Mouse (Mus musculus): ENCODE measurements around the gene Pik3r4. TPM values are rescaled to one million over a fixed set of nuclear protein-coding genes. Genes with fewer than 3 reads are reported as not detected.

Pik3r4 gene
- total RNA-seq, 2 experiments from 2014 or later, result 43.1 to 46.8 TPM

DNA sequence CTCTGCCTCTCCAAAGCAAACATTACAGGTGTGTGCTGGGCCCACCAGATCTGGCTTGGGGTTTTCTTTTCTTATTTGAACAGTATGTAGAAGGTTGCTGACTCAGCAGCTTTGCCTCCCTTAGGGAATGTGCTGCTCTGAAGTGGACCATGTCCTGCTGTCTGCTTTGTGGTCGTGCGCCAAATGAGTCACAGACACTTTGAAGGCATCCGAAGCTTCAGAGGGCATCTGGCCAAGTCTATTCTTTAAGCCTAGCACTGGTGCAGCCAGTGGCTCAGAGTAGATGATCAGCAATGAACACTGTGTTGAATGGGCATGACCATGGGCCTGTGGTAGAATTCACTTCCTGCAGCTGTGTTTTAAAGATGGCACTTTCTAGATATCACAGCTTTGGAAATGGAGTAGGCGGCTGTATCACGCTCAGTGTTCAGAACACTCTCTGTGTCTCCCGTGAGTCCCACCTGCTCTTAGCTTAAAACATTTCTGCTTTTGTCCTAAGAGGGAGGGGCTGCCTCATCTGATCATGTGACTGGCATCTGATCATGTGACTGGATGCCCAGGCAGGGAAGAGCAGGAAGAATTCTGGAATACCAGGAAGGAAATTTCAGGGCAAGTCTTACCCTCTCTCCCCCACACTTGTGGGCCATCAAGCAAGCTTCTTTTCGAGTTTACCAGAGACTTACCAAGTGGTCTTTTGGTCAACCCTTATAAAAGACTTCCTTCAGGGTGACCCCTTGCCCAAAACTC is 54.2 kb downstream of the Pik3r4 start:
- DNase-seq (ENCODE audit: low spot score in 2 of 2), result peak in 1 of 2 experiments; percentile 30

DNA sequence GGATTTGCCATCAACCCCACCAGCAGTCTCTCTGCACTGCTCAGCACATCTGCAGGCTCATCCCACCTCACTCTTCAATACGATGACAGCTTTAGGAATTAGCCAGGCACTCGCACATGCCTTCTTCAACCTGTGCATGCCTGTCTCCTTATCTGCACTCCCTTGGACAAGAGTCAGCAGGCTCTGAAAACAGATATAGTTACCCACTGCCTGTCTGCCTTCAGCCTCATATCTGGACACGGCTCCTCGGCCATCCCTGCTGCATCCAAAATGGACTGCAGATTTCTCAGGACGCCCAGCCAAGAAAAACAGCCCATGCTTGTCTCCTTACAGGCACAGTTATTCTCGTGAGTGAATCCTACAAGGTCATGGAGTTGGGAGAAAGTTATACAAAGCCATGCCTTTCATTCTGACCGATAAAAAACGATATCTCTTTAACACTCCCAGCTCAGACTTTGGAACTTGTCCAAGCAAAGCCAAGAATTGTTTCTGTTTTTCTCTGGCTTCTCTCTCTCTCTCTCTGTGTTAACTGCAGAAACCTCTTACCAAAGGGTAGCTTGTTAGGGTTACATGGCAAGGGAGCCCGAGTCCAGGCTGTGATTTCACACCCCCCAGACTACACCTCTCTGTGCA is 55.1 kb downstream of the Pik3r4 start:
- no peak for DNase-seq (ENCODE audit: low spot score in 2 of 2)

DNA sequence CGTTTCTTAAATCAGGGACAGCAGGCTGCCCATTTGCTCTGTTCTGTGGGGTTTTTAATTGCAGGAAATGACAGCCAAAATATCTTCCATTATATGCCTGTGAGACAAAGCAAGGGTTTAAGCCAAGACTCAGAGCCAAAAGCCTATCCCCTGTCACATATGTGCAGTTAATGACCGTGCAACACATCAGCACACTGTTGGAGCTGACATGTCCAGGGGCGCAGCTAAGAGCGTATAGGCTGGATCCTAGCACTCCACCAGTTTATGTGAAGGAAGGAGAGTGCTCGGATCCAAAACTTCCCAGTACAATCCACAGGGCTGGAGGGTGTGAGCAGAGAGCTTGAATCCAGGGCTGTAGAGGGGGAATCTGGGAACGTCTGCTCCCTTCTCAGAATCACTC is 57.9 kb downstream of the Pik3r4 start:
- no peak for DNase-seq (ENCODE audit: low spot score in 2 of 2)

DNA sequence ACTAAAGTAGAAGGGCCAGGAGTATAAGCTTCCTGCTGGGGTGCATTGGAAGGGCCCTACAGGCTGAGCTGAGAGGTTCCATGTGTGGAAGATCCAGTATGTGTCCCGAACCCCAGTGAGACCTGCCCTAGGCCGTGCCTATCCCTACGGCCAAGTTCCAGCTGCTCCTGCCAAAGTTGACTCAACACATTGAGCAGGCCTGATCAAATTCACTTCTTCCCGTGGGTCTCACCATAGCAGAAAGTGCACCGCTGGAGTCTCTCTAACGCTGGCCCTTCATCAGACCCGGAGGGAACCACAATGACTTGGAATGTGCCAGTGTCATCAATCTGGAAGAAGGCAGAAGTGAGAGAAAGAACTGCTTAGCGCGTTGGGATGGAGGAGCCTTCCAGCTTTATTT is 59.2 kb downstream of the Pik3r4 start:
- no peak for DNase-seq (ENCODE audit: low spot score in 2 of 2)

DNA sequence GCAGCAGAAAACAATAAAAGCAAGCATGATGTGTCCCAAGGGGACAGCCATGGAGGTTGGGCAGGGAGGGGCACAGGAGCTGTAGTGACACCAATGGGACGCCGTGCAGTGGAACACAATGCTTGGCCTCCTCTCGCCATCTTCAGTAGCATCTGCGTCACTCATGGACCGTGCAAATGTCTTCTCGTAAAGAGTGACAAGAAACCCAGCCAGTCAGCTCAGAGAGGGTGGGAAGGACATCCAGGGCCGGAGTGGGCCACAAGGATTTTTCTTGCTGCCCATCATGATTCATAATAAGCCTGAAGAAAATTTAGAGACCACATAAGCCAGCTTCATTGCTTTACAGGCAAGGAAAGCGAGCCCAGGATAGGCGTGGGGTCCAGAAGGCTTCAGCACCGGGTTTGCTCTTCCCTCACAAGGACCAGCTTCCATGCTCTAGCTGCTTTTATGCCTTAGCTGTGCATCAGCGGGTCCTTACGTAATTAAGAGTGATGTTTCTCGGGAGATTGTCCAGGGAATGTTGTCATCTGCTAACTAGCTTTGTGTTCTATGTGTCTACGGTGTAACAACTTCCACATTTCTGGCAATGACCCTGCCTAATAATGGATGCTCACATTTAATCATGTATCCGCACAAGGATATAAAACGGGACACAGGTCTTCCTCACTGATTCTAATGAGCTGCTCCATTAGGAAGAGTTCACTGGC is 61.6 kb downstream of the Pik3r4 start:
- DNase-seq (ENCODE audit: low spot score in 2 of 2), result no peak

DNA sequence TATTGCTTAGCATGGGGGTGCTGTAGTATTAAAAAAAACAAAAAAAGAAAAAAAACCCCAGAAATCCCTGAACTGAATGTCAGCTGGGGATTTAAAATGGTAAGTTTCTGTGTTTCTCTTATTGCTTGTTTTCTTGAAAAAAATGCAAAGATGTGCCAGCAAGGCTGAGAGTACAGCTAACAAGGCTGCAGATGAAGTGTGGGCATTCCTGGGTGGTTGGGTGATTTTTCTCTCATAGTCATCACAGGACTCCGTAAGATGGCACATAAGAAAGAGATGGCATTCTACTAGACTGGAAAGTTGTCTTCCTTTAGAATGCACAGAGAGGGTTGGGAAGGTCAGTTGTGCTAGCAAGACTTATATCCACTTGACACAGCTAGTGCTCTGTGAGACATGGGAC is 62.2 kb downstream of the Pik3r4 start:
- DNase-seq (ENCODE audit: low spot score in 2 of 2), result no peak

DNA sequence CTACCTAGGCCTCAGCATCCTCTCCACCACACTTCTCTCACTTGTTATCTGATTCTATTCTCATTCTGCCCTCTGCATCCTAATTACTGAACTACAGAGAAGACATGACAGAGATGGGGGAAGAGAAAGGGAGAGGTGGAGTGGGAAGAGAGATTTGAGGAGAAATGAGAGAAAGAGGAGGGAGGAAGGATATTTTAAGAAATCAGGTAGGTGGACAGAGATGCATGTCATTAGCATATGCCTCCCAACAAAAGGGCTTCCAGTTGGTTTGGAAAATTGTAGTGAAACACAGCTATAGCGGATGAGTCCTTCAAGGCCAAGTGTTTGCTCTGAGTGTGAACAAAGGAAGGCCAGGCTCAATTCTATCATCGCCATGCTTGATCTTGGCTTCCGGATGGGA is 69.3 kb downstream of the Pik3r4 start:
- no peak for DNase-seq (ENCODE audit: low spot score in 2 of 2)

DNA sequence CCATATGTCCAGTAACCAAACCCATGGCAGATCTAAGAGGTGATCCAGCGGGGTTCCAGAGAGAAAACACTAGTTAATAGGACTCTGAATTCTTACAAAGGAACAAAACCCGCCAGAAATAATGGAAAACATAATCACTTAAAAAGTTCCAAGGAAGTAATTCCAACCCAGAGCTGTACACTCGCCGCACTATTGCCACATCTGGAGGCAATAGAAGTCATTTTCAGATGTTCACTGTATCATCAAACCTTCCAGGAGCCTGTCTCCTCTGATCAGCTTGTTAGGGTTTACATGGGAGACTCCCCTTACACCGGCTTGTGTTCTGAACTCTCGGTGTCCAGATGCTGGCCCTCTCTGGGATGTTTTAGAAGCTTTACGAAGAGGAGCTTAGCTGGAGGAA is 76.6 kb downstream of the Pik3r4 start:
- no peak for DNase-seq (ENCODE audit: low spot score in 2 of 2)

DNA sequence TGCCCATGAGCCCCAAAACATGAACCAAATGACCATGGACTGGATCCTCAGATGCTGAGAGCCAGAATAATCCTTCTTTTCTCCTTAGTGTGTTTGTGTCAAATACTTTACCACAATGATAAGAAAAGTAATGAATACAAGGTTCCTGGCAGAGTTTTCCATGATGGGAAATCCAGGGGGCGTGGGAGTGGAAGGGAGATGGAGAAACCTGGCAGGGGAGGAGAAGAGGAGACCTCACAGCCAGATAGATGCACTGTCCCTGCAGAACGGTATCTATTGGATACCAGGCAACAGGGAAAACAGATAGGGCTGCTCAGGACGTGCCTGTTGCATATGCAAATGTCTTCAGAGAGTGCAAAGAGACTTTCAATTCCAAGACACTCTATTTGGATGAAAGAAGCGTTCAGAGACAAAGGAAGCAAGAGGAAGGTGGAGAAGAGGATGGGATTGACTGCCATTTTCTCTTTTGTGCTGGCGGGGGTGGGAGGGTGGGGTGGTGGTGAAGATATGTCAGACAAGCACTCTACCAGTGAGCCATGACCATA is 77.1 kb downstream of the Pik3r4 start:
- no peak for DNase-seq (ENCODE audit: low spot score in 2 of 2)

DNA sequence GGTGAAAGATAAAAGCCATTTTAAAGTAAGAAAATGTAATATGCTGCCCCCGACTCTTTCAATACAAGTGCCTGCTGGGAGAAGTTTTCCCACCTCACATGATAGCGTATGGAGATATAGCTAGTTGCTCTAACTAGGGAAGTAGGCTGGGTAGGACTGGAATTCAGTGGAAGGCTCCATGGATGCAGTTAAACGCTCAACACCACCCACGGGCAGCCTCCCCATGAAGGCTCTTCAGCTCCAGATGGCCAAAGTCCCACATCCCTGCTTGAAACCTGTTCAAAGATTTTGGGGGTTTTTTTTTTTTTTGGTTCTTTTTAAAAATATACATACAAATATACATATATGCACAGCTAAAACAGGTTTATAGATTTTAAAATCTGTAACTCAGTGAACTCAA is 77.7 kb downstream of the Pik3r4 start:
- peak; percentile 35 to 64 for DNase-seq (ENCODE audit: low spot score in 2 of 2)

DNA sequence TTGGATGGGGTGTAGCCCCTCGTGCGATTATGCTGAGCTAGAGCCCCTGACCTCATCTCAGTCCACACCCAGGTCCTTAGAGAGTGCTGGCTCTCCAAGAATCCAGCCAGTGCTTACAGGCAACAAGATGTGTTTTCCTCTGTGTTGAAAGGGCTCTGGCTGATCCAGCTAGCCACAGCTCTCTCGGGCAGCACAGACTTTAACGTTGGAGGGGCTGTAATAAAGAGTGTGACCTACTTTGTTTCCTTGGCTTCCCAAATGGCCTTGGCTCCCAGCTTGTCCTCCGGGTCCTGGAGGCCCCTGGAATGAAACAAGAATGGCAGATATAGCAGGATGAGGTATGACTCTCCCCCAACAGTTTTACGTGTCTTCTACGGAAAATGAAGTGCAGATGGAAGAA is 89.2 kb downstream of the Pik3r4 start:
- DNase-seq (ENCODE audit: low spot score in 2 of 2), result no peak

DNA sequence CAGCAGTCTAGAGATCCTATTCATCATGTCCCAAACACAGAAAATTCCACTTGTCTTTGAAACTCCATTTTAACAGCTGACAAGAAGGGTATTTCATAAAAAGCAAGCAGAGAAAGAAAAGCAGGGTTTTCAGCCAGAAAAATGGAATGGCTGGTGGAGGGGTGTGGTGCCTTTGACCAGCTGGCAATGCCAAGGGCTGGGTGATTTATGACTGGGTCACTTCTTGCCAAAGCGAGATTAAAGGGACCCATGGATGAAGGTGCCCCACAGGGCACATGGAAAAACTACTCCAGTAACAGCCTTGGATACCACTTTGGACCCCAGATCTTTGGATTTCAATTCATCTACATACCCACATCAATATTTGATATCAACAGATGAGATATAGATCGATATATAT is 91.9 kb downstream of the Pik3r4 start:
- DNase-seq (ENCODE audit: low spot score in 2 of 2), result no peak

DNA sequence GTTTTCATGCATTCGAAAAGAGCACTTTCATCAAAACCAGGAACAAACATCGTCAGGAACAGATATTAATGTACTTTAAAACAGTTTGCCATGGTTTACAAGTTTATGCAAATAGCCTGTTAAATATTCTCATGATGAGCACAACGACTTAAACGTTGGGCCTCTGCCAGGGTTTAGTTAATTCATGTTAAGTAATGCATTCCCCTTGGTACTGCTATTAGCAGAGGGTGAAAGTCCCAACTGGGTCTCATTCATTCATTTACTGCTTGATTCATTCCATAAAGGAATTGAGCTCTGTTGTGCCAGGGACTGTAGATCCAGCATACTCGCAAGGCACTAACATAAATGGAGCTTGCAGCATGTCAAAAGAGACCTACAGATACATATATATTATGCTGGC is 92.4 kb downstream of the Pik3r4 start:
- DNase-seq (ENCODE audit: low spot score in 2 of 2), result peak in 1 of 2 experiments; percentile 32

Other genes with a start within 250 kb of the Pik3r4 start
- gene Aste1, start 247.6 kb upstream of the Pik3r4 start, total RNA-seq (2021), result 10 to 100 TPM in 1 of 2 experiments, 1 to 10 TPM in 1; 9.4 to 11.0 TPM
- 1 to 10 TPM; 1.4 to 1.6 TPM for gene Nek11, start 247.5 kb upstream of the Pik3r4 start, total RNA-seq (2021)
- gene Atp2c1, start 115.7 kb upstream of the Pik3r4 start, total RNA-seq (2021), result 100 to 1,000 TPM; 230 to 234 TPM
- under 1 TPM; 0.25 to 0.28 TPM for gene Col6a6, start 185.2 kb downstream of the Pik3r4 start, total RNA-seq (2021)

Measured in layer of hippocampus, adult 18-20 months (tissue).